Mouse (Mus musculus) small intestine, adult 2 months (tissue): ENCODE measurements around the gene Prkci.

Experiments used
- CTCF ChIP-seq: fragments of 200-500 bp; IDR thresholded peaks from 2 replicates; pipeline ENCODE4 v1.5.1; 2012; ENCODE audit warnings: low read depth, mild to moderate bottlenecking, control low read depth, inconsistent platforms, low read length, moderate library complexity, mixed read lengths; ENCODE audit not compliant: insufficient replicate concordance, insufficient read length; ENCODE audit errors: extremely low read depth
- POLR2A ChIP-seq: fragments of 200-500 bp; IDR thresholded peaks from 2 replicates; pipeline ENCODE4 v1.6.1; 2012; ENCODE audit warnings: low read depth, mild to moderate bottlenecking, control low read depth, inconsistent platforms, low read length, moderate library complexity

DNA sequence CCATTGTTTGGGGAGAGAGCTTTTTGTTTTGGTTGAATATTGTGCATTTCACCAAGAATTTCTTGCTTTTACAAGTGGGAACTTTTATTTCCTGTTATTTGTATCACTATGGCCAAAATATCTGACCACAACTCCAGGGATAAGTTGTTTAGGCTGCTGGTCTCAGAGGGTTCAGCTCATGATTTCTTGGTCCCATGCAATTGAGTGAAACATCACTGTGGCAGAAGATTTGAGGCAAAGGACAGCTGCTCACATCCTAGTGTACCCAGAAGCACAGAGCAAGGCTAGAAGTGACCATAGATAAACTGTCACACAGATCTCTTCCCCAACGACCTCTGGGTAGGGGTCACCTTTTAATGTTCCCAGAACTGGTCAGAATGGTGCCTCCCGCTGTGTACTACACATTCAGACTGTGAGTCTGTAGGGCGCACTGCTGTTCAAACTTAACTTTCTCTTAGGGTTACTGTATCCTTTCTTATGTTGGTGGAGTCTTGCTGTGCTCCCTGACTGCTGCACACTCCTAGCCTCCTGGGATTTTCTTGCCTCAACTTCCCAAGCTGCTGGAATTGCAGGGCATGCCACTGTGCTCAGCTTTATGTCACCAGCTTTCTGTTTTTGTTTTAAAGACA lies 5.6 kb downstream of the Prkci start:
- TF ChIP-seq POLR2A = no peak
- TF ChIP-seq CTCF = no peak
